Mouse (Mus musculus) erythroblast, embryonic 14.5 days (primary cell): ENCODE data around the gene Atg14.

Experiments
- GATA1 ChIP-seq: IDR thresholded peaks from 2 replicates; pipeline ENCODE4 v1.6.1; 2012; ENCODE audit warnings: low read length, inconsistent platforms, mixed read lengths
- TAL1 ChIP-seq: IDR thresholded peaks from 3 replicates; pipeline ENCODE4 v1.6.1; 2012; ENCODE audit warnings: low read length, inconsistent platforms, mixed read lengths

- no peak for TF ChIP-seq GATA1
- no peak for TF ChIP-seq TAL1
Measured at GRCm38 (mm10) chr14:47553380-47553779, 17.1 kb downstream of the Atg14 start.
